Mouse (Mus musculus): Measurements from ENCODE around the gene Gm266. TPM values are rescaled to one million over a fixed set of nuclear protein-coding genes. Genes with fewer than 3 reads are reported as not detected.

Gene Gm266
- polyA plus RNA-seq, 1 experiment from 2014 or later: 7.1 TPM

DNA sequence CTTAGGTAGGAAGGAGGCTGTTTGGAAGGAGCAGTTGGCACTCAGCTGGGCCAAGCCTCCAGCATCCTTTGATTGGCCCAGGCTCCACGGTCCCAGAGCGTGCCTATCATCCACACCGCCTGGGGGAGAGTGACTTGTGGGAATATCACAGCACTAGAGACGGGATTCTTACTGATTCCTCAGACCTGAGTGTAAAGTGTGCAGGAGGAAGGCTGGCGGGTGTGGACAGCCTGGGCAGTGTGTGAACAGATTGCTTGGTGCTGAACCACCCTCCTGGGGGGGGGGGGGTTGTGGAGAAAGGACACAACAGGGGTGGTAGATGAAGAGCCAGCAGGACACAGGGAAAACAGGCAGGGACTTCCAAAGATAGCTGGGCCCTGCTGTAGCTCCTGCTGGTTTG is 38.9 kb downstream of the Gm266 start:
- no peak for DNase-seq (ENCODE audit: extremely low spot score, low spot score)
- 18% methylated on average over 5 of the region's 5 CpGs for WGBS
- peaks cover 100% of the 10 kb centered on the region for H3K27me3 ChIP-seq (ENCODE audit: poor library complexity, severe bottlenecking)
- no peaks in the 10 kb centered on the region for H3K9me3 ChIP-seq
- H3K27ac ChIP-seq: peak overlapping the region; percentile 6; the same call in 1 of the 2 replicates
- H3K4me1 ChIP-seq: peaks cover 86% of the 10 kb centered on the region
- no peak overlapping the region for H3K4me3 ChIP-seq
- H3K36me3 ChIP-seq (replicated peaks): no peaks in the 10 kb centered on the region

- Histone ChIP-seq H3K27me3 (ENCODE audit: poor library complexity, severe bottlenecking) (peaks cover 100% of the 10 kb centered on the region), H3K4me1 (peaks cover 90% of the 10 kb centered on the region), H3K9me3 (no peaks in the 10 kb centered on the region), H3K36me3 (replicated peaks) (no peaks in the 10 kb centered on the region), H3K4me3 (peak overlapping the region; percentile 38), H3K27ac (no peak overlapping the region)
- DNase-seq (ENCODE audit: extremely low spot score, low spot score): no peak
- 4% methylated on average over 27 of the region's 27 CpGs for WGBS
Observed at GRCm38 (mm10) chr12:111445890-111446613, 39.6 kb downstream of the Gm266 start.

- H3K36me3 ChIP-seq (replicated peaks): no peaks in the 10 kb centered on the region
- H3K4me3 ChIP-seq: peak overlapping the region; percentile 38
- WGBS: 2% methylated on average over 52 of the region's 52 CpGs
- H3K4me1 ChIP-seq: peaks cover 87% of the 10 kb centered on the region
- no peak for DNase-seq (ENCODE audit: extremely low spot score, low spot score)
- no peaks in the 10 kb centered on the region for H3K9me3 ChIP-seq
- H3K27me3 ChIP-seq (ENCODE audit: poor library complexity, severe bottlenecking): peaks cover 100% of the 10 kb centered on the region
- no peak overlapping the region for H3K27ac ChIP-seq
Observed at GRCm38 (mm10) chr12:111445161-111445889, 40.3 kb downstream of the Gm266 start.

- H3K27me3 ChIP-seq (ENCODE audit: poor library complexity, severe bottlenecking): peaks cover 97% of the 10 kb centered on the region
- peaks cover 75% of the 10 kb centered on the region for H3K4me1 ChIP-seq
- H3K27ac ChIP-seq: no peak overlapping the region
- 0 out of 2 replicates have a peak, but pooled peaks cover 4% of the 10 kb centered on the region for H3K9me3 ChIP-seq
- DNase-seq (ENCODE audit: extremely low spot score, low spot score): no peak
- H3K36me3 ChIP-seq (replicated peaks): no peaks in the 10 kb centered on the region
- H3K4me3 ChIP-seq: 0 out of 2 replicates have a peak overlapping the region, but pooled peaks have one; percentile 57
- WGBS: 22% methylated on average over 10 of the region's 10 CpGs
Observed at GRCm38 (mm10) chr12:111443921-111444831, 41.4 kb downstream of the Gm266 start.

- Histone ChIP-seq H3K36me3 (replicated peaks) (no peaks in the 10 kb centered on the region), H3K9me3 (0 out of 2 replicates have a peak, but pooled peaks cover 4% of the 10 kb centered on the region), H3K4me3 (peak overlapping the region; percentile 57), H3K27me3 (ENCODE audit: poor library complexity, severe bottlenecking) (peaks cover 94% of the 10 kb centered on the region), H3K4me1 (peaks cover 66% of the 10 kb centered on the region), H3K27ac (peak overlapping the region; percentile 12; the same call in 1 of the 2 replicates)
- DNase-seq (ENCODE audit: extremely low spot score, low spot score): no peak
- WGBS: 8% methylated on average over 15 of the region's 15 CpGs
Observed at GRCm38 (mm10) chr12:111443011-111443870, 42.4 kb downstream of the Gm266 start.

DNA sequence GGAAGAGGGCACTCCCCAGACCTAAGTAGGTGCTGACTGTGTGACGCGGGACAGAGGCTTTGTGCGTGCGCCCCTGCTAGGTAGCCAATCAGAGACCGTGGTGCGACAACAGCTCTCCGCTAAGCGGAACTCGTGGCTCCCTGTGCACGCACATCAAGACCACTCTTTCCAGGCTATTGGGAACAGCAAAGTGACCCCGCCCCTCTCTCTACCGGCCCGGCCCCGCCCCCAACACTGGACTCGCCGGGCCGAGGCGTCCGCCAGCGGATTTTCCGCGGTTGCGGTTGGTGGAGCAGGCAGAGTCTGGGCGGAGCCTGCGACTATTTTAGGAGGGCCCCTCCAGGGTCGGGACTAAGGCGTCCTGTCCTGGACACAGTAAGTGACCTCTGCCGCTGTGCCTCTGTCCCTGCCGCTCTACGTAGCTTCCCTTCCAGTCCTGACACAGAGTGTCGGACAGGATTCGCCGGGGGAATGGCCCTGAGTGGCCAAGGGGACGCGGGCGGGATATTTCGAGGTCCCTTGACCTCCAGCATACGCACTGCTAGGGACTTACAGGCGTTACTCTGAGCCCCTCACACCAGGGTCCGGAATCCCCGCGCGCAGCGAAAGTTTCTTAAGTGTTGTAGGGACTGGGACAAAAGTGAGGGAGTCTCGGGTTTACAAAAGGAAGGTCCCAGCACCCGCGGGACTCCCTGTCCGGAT is 43.2 kb downstream of the Gm266 start, which contains the start of gene Tnfaip2:
Tnfaip2 (plus strand) TSS at position 161 of the 702 bp plus-strand sequence.
- H3K4me3 ChIP-seq: peak within 1 kb of the TSS; percentile 57
- peak; percentile 78 for DNase-seq (ENCODE audit: extremely low spot score, low spot score)
- H3K4me1 ChIP-seq: peaks cover 61% of the 10 kb centered on the region
- no peaks in the 10 kb centered on the region for H3K36me3 ChIP-seq (replicated peaks)
- peak within 1 kb of the TSS; percentile 45; the same call in 1 of the 2 replicates for H3K27ac ChIP-seq
- peaks cover 94% of the 10 kb centered on the region for H3K27me3 ChIP-seq (ENCODE audit: poor library complexity, severe bottlenecking)
- H3K9me3 ChIP-seq: 0 out of 2 replicates have a peak, but pooled peaks cover 4% of the 10 kb centered on the region
- under 1% methylated on average over 48 of the region's 48 CpGs for WGBS

- Histone ChIP-seq H3K4me3 (no peak overlapping the region), H3K27me3 (ENCODE audit: poor library complexity, severe bottlenecking) (peaks cover 93% of the 10 kb centered on the region), H3K27ac (no peak overlapping the region), H3K4me1 (peaks cover 53% of the 10 kb centered on the region), H3K36me3 (replicated peaks) (no peaks in the 10 kb centered on the region), H3K9me3 (0 out of 2 replicates have a peak, but pooled peaks cover 4% of the 10 kb centered on the region)
- WGBS: 58% methylated on average over 3 of the region's 3 CpGs
- no peak for DNase-seq (ENCODE audit: extremely low spot score, low spot score)
Observed at GRCm38 (mm10) chr12:111441523-111441922, 44.1 kb downstream of the Gm266 start.

DNA sequence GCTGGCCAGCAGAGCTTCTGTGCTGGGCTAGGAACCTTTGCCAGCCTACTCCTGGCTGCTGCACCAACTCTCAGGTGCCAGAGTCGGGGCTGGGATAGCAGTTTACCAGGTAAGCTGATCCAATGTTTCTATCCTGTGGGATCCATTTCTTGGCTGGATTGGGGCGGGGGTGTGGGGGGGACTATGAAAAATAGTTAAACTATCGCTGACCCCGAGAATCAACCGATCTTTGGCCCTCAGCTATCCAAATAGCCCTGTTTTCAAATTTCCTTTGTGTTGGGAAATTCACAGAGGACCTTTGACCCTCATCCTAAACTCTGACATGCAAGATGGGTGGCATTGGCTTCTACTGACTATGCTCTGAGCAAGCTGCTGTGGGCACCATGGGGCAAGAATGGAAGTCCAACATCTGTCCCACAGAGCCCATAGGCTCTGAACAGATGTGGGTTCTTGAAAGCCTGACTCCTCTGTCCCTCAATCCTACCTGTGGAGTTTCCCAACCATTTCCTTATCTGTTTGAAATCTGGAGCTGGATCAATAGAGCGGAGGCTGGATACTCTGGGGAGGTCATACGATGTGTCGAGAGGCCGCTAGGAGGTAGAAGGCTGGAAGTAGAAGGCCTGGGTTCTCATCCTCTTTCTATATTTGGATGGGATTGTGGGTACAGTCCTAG is 44.8 kb downstream of the Gm266 start:
- no peak overlapping the region for H3K27ac ChIP-seq
- peaks cover 93% of the 10 kb centered on the region for H3K27me3 ChIP-seq (ENCODE audit: poor library complexity, severe bottlenecking)
- DNase-seq (ENCODE audit: extremely low spot score, low spot score): no peak
- H3K36me3 ChIP-seq (replicated peaks): no peaks in the 10 kb centered on the region
- 95% methylated on average over 9 of the region's 9 CpGs for WGBS
- H3K4me3 ChIP-seq: no peak overlapping the region
- H3K4me1 ChIP-seq: peaks cover 46% of the 10 kb centered on the region
- 0 out of 2 replicates have a peak, but pooled peaks cover 4% of the 10 kb centered on the region for H3K9me3 ChIP-seq

GRCm38 (mm10) chr12:111438850-111439249 is 46.8 kb downstream of the Gm266 start:
- 88% methylated on average over 6 of the region's 6 CpGs for WGBS
- Histone ChIP-seq H3K9me3 (0 out of 2 replicates have a peak, but pooled peaks cover 4% of the 10 kb centered on the region), H3K27me3 (ENCODE audit: poor library complexity, severe bottlenecking) (peaks cover 93% of the 10 kb centered on the region), H3K4me3 (no peak overlapping the region), H3K27ac (no peak overlapping the region), H3K4me1 (peaks cover 41% of the 10 kb centered on the region), H3K36me3 (replicated peaks) (no peaks in the 10 kb centered on the region)
- no peak for DNase-seq (ENCODE audit: extremely low spot score, low spot score)

DNA sequence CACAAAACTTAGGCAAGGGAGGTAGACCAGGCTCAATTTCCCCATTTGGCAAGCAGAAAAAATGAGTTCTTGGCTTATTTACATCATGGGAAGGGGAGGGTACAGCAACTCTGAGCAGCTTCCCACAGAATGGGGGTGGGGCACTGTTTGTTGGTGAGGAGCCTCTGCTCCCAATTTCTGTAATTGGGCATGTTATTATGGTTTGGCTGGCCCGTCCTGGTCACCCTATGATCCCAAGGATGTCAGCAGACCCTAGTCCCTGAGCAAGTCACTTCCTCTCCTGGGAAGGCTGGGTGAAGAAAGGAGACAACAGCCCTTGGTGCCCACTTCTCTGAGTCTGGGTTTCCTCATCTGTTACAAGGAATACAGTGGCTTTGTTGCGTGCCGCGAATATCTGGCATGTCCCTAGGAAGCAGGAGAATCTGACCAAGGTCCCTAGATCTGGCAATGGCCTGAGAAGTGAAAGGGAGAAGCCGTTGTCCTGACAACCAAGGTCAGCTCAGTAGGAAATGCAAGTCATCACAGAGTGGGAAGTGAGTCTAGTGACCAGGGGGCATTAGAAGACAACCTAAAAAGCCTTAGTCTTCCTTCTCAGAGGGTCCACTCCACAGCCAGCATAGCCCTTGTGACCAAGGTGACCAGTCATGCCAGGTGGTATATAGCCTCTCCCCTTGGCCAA is 48.3 kb downstream of the Gm266 start:
- H3K36me3 ChIP-seq (replicated peaks): no peaks in the 10 kb centered on the region
- H3K4me1 ChIP-seq: peaks cover 41% of the 10 kb centered on the region
- 78% methylated on average over 5 of the region's 5 CpGs for WGBS
- H3K27me3 ChIP-seq (ENCODE audit: poor library complexity, severe bottlenecking): peaks cover 93% of the 10 kb centered on the region
- H3K4me3 ChIP-seq: no peak overlapping the region
- no peak overlapping the region for H3K27ac ChIP-seq
- no peak for DNase-seq (ENCODE audit: extremely low spot score, low spot score)
- H3K9me3 ChIP-seq: 0 out of 2 replicates have a peak, but pooled peaks cover 4% of the 10 kb centered on the region
